Mouse (Mus musculus): Measurements from ENCODE around the gene Ppp3r1.
"Not testable (repeated sequence)": the region's sequence is repeated elsewhere in the genome, so short reads cannot be mapped to it uniquely, and the experiment has no call there.

Gene Ppp3r1

DNA sequence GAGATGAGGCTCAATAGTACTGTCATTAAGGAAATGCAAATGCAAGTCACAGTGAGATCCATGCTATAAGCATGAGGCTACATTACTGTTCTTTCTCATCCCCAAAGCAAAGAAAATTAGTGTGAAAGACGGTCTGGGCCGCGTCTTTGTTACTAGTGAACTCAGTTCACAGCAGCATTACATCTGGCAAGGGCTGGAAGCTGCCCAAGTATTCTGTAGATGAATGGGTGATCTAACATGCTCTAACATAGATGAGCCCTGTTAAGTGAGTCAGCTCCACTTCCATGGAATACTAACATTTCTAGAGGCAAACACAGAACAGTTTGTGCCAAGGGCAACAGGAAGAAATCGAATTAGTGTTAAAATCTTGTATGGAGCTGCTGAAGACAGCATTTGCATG is 41.9 kb downstream of the Ppp3r1 start:
- DNase-seq (ENCODE audit: low spot score) = no peak

GRCm38 (mm10) chr11:17202481-17202880 is 43.4 kb downstream of the Ppp3r1 start:
- no peak for DNase-seq (ENCODE audit: low spot score)

DNA sequence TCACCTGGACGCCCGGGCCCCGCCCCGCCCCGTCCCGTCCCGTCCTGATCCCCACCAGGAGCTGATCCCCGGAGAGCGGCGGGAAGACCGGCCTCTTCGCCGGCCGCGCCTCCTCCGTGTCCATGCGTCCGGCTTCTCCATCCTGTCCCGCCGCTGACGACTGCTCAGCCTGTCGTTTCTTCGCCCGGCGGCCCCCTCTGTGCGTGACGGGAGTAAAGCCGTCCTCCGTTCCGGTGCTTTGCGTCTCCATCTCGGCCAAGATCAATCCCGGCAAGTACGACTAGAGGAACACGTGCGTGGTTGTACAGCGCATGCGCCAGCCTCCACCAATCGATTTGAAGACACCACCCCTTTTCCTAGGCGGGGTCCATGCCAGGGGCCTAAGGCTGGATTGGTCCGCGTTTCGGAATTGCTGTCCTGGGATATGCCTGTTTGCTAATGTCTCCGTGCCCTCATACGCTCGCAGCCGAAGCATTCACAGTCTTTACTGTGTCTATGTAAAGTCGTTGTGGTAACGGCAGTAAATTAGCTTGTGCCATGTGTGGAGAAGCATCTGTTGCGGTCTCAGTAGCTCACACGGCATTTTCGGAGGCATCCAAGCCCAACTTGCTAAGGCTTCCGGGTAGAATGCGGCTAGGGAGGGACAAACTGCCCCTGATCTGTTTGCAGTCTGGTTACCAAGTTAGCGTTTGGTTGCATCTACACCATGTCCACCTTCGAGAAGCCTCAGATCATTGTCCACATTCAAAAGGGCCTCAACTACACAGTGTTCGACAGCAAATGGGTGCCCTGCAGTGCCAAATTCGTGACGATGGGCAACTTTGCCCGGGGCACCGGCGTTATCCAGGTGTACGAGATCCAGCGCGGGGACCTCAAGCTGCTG is 52.4 kb downstream of the Ppp3r1 start, which contains the start of gene Pno1:
Pno1 (minus strand) TSS at position 311 of the 883 bp plus-strand sequence.
- peak; percentile 84 for DNase-seq (ENCODE audit: low spot score)

- DNase-seq (ENCODE audit: low spot score) = no peak
These were observed 53.1 kb downstream of the Ppp3r1 start for GRCm38 (mm10) chr11:17212141-17212495.

GRCm38 (mm10) chr11:17212903-17213509 is 53.9 kb downstream of the Ppp3r1 start:
- DNase-seq (ENCODE audit: low spot score) = no peak

- no peak for DNase-seq (ENCODE audit: low spot score)
These were observed 56.4 kb downstream of the Ppp3r1 start for GRCm38 (mm10) chr11:17215475-17215874.

- DNase-seq (ENCODE audit: low spot score) = no peak
These were observed 62.1 kb downstream of the Ppp3r1 start for GRCm38 (mm10) chr11:17221126-17221525.

DNA sequence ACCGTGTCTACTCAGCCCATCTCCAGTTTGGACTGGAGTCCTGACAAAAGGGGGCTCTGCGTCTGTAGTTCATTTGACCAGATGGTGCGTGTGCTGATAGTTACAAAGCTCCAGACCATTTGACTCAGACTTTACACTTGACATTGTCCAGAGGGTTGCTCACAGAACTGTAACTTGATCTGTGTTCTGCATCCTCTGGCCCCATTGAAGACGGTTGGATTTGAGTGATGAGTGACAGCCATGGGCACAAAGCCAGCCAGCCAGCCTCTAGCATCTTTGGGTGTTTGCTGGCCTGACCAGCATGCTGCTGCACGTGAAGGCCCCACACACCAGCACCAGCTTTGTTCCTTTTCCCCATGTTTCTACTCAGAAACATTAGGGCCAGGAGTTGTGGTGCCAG is 73.7 kb downstream of the Ppp3r1 start:
- DNase-seq (ENCODE audit: low spot score) = no peak

GRCm38 (mm10) chr11:17236449-17237037 is 77.5 kb downstream of the Ppp3r1 start:
- DNase-seq (ENCODE audit: low spot score) = no peak

DNA sequence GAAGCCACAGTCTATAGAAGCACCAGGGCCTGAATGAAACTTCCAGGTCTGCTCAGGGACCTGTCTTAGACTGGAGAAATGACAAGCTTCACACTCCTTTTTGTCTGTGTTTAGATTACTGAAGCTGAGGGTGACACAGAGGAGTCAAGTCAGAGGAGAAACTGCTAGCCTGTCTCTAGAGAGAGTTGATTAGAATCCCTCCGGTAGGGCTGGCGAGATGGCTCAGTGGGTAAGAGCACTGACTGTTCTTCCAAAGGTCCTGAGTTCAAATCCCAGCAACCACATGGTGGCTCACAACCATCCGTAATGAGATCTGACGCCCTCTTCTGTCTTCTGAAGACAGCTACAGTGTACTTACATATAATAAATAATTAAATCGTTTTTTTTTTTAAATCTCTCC is 79.5 kb downstream of the Ppp3r1 start:
- DNase-seq (ENCODE audit: low spot score) = not testable (repeated sequence)

DNA sequence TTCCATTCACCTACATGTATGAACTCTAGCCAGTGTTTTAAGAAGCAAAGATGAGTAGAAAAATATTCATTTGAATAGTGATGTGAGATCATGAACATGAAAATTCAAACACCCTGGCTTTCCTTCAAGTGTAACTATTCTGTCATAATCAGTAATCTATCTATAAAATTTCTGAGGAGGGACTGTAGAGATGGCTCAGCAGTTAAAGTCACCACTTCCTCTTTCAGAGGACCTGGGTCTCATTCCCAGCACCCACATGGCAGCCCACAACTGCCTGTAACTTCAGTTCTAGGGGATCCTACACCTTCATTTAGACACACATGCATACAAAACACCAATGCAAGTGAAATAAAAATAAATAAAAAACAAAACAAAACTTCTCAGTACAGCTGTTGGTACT is 89.7 kb downstream of the Ppp3r1 start:
- no peak for DNase-seq (ENCODE audit: low spot score)

Data from urinary bladder, postnatal 10 days (tissue).